Mouse (Mus musculus) intestine, embryonic 16.5 days (tissue): ENCODE measurements around the gene Me1. TPM values are rescaled to one million over a fixed set of nuclear protein-coding genes. Genes with fewer than 3 reads are reported as not detected.

Source experiments
- polyA plus RNA-seq: library from polyadenylated mRNA; unstranded; fragments of >200 nt; fragmentation: Nextera tagmentation; extraction: Ambion mirVana; gene quantifications from 2 replicates; pipeline ENCODE4 v1.2.1, GENCODE M21; 2015

Me1 gene
- polyA plus RNA-seq, 1 experiment from 2014 or later: 23.5 TPM

Other genes starting within 250 kb of the Me1 start
- 4.0 and 4.7 TPM in 2 replicates for gene Ube2cbp, start 231.0 kb downstream of the Me1 start, polyA plus RNA-seq
- gene Dop1a, start 228.8 kb downstream of the Me1 start, polyA plus RNA-seq: 9.9 and 10.5 TPM in 2 replicates
- 49.1 and 50.6 TPM in 2 replicates for gene Pgm3, start 124.1 kb downstream of the Me1 start, polyA plus RNA-seq
- 2.9 and 3.0 TPM in 2 replicates for gene Rwdd2a, start 124.0 kb downstream of the Me1 start, polyA plus RNA-seq
- 15.2 and 16.0 TPM in 2 replicates for gene Prss35, start 47.7 kb upstream of the Me1 start, polyA plus RNA-seq
- 3.6 and 4.7 TPM in 2 replicates for gene Snap91, start 184.7 kb upstream of the Me1 start, polyA plus RNA-seq